Mouse (Mus musculus) testis, postnatal 14 days (tissue): ENCODE results near the gene Stk39.

Experiments used
- DNase-seq: peaks from one replicate; pipeline ENCODE4 v3.0.0; 2021; ENCODE audit warnings: low spot score

Gene Stk39

DNA sequence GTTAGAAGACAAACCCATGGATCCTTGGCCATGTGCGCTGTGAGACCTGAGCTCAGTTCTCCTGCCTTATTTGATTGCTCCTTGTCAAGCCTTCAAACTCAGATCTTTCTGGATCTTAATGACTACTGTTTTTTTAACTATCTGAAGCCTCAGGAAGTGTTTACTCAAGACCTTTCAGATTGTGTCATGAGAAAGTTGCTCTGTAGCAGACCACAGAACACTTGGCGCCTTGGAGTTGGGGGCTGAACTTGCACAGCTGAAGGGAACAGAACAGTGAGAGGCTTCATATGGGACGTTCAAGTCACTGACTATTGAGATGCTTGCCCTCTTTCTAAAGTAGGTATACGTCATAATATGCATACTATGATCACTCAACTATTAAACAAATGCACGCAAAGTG lies 239.1 kb downstream of the Stk39 start:
- no peak for DNase-seq

DNA sequence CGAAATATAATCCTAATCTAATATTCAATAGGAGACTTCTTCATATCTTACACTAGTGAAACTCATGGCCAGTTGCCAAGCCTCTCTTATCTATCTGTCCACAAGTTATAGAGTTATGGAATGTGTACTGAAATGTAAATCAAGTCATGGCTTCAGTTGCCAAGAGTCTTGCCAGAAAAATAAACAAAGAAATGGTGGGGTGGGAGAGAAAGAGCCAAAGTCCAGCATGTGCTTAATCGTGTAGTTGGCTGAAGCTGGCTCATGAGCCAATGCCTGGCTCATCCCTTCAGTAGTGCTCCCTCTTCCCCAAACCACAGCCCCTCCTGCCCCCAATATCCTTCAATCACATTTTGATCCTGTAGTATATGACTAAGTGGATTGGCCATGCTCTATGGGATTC lies 242.2 kb downstream of the Stk39 start:
- no peak for DNase-seq

DNA sequence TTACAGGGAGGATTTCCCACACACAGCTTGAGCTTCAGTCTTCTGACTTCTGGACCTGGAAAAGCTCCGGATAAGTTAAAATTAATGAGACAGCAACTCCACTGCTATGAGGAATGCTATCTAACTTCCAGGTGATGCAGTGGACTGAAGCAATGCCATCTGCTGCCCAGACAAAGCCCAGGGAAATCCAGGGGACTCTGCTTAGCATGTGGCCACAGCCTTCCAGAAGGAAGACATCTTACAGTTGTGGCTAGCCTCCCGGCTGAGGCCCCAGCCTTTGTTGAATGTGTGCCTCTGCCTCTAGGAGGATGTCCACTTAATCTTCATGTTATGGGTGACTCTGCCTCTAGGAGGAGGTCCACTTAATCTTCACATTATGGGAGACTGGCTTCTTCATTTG lies 243.0 kb downstream of the Stk39 start:
- no peak for DNase-seq

DNA sequence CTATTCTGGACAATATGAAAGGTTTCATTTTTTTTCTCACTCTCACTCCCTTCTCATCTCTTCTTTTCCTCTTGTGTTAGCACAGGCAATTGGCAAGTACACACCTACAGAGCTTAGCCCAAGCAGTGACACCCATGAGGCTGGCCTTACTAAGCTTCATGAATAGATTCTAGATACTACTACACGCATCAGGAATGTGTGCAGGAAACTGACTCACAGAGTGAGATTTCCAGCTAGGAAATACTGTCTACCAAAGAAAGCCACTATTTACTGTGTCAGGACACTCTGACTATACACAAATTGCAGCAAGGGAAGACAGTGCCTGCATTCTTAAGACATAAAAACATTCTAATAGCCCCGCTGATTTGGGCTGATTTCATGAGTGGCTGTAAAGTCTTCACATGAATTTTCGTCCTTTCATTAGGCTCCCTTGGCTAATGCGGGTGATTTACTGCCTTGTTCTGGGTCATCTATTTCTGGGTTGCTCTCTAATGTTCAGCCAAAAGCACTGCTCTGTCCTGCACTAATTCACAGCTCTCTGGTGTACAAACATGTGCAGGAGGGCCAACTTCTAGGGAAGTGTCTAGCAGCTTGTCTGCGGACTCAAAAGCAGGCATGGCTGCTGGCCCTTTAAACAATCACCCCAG lies 249.7 kb downstream of the Stk39 start:
- peak; percentile 6 for DNase-seq

DNA sequence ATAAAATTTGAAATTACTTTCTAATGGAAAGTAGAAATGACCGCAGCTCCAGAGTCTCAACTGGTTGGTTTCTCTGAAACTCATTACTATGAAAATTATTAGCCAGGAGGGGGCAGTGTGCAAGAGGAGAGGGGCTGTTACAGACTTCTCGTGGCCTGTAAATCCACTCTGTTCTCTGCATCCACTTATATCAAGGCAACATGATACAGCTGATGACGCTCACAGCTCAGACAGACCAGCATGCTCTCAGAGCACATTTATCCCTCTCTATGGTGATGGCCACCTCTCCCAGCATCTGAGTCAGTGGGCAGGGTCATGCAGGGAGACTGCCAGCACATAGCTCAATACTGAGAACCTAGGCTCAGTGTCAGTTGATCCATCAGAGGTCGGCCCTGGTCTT lies 250.8 kb downstream of the Stk39 start:
- no peak for DNase-seq

DNA sequence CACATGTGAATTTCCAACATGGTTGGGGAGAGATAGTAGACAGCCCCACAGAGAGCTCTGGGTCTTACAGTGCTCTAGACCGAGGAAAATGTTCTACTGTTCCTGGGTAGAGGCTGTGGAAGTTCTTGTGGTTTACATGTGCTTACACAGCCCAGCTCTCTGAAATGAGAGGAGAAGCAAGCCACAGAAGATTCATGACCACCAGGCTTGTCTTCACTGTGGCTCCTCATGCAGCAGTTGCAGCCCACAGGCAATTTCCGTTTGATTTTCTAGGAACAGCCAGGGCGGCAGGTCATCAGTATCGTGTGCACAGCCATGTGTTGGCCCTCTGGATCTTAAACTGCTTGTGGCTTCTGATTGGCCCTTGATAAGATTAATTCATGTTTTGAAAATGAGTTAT lies 252.2 kb downstream of the Stk39 start:
- DNase-seq, result no peak

DNA sequence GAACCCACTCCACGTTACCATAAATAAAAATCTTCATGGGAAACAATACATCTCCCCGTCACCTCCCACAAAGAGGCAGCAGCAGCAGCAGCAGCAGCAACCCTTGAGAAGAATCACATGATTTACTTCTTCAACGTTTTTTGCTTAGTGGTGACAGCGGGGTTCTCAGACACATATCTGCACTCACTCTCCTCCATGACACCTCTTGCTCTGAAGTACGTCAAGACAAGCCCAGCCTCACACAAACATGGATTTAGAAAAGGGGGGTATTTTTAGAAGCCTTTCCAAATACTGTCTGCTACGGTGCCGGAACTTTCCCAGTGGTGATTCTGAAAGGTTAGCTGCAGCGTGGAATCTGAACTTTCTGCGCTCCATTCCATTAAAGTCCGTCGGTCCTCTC lies 256.9 kb downstream of the Stk39 start:
- DNase-seq, result no peak

DNA sequence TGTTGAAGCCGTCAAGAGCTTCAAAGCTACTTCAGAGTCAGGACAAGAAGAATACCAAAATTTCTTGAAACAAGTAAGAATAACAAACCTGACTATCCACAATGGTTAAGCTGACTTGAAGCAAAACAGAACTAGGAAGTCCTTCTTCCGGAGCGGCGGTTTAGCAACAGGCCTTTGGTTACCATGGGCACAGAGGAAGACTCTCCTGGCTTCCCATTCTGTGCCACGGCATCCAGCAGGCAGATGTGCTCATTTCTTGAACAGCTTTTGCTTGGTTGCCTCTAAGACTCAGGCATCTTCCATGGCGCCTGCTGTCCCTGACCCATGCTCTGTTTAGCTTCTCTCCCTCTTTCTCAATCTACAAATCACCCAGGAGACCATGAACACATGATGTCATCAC lies 257.7 kb downstream of the Stk39 start:
- no peak for DNase-seq

DNA sequence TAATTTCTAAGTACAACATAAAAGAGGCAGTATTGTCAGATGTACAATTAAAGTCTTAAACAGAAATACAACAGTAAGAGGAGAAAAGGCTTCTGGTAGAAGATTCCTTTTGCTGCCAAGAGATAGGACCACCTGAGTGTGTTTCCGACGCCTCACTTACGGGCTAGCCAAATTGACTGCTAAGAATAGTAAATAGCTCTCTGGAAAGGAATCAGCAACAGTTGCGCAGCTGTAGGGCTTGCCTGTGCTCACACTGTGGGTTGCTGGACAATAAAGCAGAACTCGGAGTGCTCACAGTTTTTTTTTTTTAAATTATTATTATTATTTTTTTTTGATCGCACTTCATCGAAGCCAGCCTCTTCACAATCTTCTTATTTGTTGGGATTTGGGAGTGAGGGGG lies 260.6 kb downstream of the Stk39 start:
- DNase-seq, result no peak

DNA sequence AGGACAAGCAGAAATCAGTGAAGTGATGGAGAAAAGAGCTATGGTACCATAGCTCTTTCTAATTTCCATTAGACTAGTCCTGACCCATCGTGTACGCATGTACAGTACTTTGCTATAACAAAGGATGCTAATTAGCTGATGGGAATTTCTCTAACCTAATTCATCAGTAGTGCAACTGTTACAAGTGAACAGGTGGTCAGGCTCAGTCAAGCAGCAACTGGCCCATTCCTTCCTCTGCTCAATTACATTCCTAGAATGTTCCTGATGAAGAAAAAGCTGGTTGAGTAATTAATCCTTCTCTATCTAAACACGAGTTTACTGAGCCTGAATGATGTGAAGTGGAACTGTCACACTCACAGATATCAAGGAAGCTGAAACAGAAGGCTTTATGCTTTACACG lies 275.8 kb downstream of the Stk39 start:
- DNase-seq, result no peak

DNA sequence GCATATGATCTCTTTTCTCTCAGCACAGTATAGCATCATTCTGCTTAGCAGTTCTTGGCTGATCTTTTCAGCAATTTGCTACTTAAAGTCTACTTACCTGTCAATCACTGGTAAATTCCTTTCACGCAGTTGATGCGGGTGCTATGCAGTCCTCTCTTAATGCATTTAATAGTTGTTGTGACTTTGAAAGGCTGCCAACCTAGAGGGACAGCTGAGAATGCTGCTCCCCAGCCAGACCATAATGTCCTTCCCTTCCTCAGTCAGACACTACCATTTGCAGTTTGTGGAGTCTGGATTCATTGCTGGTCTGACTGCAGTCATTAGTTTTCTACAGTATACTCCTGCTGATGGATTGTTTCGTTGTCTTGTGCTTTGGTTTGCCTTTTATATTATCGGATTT lies 277.6 kb downstream of the Stk39 start:
- no peak for DNase-seq

DNA sequence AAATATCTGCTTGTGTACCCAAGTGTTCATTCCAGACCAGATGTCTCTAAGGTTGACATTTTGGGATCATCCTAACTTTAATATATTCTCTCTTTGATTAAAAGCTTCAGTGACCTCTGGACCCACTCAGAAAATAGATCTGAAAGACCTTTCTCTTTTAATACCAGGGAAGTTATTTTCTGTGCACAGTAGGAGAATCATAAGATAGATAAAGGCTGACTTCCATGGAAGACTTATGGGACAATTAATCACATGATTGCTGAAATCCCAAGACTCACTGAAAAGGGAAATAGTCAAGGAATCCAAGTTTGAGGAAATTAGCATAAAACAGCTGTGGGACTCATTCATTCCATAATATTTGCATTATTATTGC lies 278.6 kb downstream of the Stk39 start:
- no peak for DNase-seq

DNA sequence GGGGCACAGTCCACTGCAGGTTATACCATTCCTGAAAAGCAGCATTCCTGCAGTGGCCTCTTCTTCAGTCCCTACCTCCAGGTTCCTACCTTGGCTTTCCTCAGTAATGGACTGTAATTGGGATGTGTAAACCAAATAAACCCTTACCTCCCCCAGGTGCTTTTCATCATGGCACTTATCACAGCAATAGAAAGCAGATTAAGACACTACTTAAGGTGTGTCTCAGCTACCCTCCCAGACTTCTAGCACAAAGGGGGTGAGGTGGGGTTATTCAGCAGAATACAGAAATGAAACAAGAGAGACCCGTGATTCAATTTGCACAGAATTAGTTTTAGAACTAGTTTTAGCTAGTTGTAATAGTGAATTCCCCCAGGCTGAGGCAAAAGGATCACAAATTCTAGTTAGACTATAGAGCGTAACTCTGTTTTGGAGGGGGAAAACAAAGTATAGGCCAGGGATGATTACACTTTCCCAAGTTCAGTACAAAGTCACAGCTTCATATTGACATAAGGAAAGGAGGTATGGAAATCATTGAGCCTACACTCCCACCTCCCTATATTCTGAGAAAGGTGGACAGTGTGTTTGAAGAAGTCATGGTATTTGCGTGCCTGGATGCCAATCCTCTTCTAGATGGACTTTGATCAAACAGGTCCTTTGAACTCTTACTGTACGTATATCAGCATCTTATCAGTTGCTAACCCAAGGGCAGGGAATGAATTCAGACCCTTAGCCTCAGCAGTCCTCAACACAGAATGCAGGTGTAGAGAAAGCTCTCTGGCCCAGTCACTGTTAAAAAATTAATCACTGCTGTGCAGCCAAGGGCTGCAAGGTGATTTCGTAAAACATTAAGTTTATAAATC lies 279.2 kb downstream of the Stk39 start:
- no peak for DNase-seq

DNA sequence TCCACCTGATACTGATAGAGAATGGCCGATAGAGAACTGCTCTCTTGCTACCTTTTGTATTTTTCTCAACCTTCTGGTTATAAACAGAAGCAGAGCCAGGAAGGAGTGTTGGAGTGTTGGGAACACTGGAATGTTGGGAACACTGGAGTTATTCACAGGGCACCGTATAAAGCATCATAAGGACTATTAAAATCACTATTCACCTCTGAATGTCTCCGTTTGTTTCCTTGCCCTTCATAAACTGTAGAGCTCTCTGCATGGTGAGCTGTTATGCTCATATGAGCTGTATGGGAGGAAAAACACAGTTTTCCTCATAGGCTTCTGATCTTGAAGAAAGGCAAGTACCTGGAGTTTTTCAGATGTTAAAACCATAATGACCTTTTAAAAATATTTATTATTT lies 295.6 kb downstream of the Stk39 start:
- DNase-seq, result no peak

DNA sequence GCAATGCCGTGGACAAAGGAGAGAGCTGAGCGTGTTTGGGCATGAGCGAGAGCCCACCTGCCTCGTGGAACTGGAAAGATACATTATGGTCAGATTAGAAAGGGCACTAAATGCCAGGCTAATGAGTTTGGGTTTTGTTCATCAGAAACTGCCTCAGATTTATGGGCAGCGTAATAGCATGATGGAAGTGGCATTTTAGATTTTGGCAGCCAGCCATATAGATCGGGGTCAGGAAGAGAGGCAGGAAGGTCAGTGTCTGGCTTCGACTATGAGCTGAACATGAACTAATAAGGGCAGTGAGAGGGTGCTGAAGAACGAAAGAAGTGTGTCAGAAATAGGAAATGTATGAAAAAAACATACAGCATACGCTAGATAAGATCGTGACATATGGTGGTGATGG lies 300.8 kb downstream of the Stk39 start:
- no peak for DNase-seq

DNA sequence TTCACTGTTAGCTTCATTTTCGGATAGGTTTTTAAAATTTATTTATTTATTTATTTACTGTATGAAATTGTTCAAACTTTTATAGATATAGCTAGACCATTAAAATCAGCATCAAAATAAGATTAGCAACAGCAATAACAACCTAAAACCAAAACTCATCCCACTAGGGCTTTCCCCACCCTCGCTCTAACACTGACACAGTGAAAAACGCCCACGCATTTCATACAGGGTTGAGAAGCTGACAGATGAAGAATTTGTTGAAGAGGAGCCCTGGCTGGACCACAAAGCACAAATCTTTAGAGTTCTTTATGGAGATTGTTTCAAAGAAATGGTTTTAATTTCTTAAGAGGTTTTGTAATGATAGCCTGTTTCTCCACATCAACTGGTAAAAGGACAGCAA lies 310.1 kb downstream of the Stk39 start:
- DNase-seq, result no peak

DNA sequence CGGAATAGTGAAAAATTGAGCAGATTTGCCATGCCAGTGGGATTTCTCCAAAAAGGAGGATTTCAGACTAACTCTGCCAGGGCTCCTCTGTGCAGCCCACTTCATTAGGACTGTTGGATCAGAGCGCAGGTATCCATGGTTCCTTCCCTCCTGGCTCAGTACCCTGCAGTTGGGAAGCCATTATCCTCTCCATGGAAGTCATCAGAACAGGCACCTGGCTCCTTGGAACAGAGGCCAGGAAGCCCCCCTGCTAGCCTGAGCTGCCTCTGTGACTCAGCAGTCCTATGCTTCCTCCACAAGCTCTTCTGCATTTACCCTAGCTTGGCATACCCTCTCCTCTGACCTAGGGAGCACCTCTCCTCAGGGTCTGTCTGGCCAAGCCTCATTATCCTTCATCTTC lies 311.5 kb downstream of the Stk39 start:
- DNase-seq, result no peak
